Mouse (Mus musculus) c-Kit-negative CD71-positive TER-119-positive erythroid progenitor cells, embryonic 14.5 days (primary cell): ENCODE results near the gene Trpv2.

Experiments used
- DNase-seq: peaks from one replicate; pipeline ENCODE4 v3.0.0-alpha.2; 2013; ENCODE audit warnings: low read depth, low spot score

Gene Trpv2

DNA sequence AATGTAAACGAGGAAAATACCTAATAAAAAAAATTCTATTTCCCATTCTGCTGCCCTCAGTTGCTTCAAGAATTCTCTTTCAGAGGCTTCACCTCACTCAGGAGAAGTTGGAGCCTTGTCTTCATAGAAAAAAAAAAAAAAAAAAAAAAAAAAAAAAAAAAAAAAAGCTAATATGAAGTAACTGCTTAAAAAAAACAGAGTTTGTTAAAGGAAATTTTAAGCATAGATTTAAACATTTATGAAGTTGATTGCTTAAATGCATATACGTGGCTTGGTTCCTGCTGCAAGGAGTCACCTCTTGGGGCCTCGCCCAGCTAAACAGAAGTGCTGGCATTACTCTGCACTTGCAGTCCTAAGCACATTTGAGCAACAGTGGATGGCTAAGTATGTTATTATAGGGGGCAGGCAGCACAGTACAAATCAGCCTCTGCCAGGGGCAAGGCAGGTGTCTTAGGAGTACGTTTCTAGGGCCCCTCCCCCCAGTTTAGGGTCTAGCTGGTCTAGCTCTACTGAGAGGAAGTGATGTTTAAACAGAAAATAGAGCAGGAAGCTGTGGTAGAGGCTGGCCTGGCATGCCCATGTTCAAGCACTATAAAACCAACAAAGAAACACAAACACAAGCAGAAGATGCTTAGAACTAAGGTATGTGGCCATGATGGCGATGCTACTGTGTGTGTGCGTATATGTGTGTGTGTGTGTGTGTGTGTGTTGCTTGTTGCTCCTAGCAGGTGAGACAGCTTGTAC, at the start of gene Trpv2:
Trpv2 (plus strand) TSS at position 528 of the 744 bp plus-strand sequence.
- DNase-seq: no peak

DNA sequence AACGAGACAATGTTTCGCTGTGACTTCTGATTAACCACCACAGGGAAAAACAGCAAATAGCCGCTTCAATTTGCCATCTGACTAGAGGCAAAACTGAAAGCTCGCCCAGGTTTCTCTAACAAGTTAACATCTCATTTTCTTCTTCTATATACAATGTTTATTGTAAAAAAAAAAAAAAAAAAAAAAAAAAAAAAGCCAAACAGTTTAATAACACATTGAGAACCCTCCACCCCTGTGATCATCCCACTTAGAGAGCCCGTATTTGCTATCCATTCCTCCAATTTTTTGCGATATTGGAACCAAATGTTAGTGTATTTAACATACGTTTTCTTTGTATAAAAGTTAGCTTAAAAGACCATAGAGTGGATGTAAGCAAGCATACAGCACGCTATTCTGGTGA, 37.2 kb upstream of the Trpv2 start:
- no peak for DNase-seq

GRCm38 (mm10) chr11:62537590-62537989, 36.7 kb upstream of the Trpv2 start:
- no peak for DNase-seq

- DNase-seq: no peak
Observed at GRCm38 (mm10) chr11:62538321-62539088, 35.8 kb upstream of the Trpv2 start.

DNA sequence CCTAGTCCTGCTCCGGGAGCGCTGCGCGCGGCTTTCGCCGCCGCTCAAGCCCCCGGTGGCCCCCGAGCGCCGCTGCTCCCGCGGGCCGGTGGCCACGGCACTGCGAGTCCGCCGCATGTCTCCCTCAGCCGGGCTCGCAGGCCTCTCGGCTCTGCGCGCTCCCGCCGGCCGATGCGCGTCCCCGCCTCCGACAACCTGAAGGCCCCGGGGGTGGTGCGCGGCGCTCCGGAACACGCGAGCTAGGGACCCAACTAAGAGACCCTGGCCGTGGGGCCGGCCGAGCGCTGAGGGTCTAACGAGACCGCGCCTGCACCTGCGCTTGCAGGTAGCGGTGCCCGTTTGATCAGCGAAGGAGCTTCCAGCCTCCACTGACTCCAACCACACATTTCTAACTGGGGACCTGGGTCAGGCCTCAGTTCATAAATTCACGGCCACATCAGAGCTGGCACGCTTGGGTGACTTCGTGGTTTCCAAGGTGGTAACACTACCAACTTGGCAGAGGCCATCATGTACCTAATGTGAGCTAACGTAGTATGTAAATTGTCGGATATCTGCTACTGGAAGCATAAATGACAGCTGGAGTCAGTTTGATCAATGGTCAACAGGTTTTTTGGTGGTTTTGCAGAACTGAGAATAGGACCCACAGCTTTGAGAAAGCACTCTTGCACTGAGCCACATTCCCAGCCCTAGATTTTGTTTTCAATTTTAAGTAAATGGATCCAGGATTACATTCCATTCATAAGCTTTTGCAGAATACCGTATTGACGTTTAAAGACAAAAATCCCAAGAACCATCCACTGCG, 35.0 kb upstream of the Trpv2 start, which contains the start of gene Cenpv:
Cenpv (minus strand) TSS at position 173 of the 802 bp plus-strand sequence.
- no peak for DNase-seq

GRCm38 (mm10) chr11:62540167-62540566, 34.1 kb upstream of the Trpv2 start:
- no peak for DNase-seq

DNA sequence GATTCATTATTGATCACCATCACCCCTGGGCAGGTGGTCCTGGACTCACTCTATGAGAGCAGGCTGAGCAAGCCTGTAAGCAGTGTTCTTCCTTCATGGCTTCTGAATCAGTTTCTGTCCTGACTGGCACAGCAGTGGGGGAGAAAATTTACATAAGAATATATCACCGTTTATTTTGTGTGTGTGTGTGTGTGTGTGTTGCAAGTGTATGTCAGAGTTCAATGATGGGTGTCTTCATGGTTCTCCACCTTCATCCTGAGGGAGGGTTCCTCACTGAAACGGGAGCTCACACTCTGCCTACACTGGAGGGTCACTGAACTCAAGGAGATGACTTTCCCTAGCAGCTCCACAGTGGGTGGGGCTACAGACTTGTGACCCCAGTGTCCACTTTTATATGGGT, 33.3 kb upstream of the Trpv2 start:
- DNase-seq: no peak

DNA sequence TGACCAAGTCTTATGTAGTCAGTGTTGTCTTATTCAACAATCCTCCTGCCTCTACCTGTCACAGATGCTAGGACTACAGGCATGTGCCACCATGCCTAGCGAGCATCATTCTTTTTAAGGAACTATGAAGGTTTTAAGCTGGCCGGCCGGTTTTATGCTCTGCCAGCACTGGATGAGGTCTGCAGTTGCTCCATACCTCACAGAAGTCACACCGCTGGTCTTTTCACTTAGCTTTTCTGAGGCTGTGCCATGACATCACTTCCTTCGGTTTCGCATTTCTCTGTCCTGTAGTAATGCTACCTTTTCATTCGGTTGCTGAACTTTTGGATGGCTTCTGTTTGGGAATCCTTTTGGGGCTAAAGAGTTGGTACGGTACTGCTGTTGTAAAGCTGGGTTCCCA, 32.7 kb upstream of the Trpv2 start:
- no peak for DNase-seq

- DNase-seq: no peak
Observed at GRCm38 (mm10) chr11:62543991-62544390, 30.3 kb upstream of the Trpv2 start.

DNA sequence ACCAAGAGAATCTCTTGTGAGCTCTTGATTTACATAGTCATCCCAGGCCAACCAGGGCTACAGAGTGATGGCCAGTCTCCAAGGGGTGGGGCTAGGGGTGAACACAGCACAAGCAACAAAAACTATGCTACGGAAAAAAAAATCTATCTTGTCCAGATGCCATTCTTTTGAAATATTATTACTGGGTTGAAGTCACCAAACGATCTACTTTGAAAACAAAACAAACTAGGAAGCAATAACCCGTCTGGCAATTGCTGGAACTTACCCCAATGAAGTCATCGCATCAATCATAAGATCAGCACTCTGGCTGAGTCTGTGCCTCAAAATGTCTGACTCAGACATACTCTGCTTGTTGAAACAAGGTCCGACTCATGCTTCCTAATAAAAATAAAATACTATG, 24.5 kb upstream of the Trpv2 start:
- DNase-seq: peak; percentile 55

GRCm38 (mm10) chr11:62550227-62550685, 24.0 kb upstream of the Trpv2 start:
- DNase-seq: peak; percentile 87

GRCm38 (mm10) chr11:62550727-62551225, 23.5 kb upstream of the Trpv2 start, which contains the start of gene Ubb:
Gene Ubb (plus strand): TSS chr11:62551171.
- DNase-seq: peak; percentile 99

DNA sequence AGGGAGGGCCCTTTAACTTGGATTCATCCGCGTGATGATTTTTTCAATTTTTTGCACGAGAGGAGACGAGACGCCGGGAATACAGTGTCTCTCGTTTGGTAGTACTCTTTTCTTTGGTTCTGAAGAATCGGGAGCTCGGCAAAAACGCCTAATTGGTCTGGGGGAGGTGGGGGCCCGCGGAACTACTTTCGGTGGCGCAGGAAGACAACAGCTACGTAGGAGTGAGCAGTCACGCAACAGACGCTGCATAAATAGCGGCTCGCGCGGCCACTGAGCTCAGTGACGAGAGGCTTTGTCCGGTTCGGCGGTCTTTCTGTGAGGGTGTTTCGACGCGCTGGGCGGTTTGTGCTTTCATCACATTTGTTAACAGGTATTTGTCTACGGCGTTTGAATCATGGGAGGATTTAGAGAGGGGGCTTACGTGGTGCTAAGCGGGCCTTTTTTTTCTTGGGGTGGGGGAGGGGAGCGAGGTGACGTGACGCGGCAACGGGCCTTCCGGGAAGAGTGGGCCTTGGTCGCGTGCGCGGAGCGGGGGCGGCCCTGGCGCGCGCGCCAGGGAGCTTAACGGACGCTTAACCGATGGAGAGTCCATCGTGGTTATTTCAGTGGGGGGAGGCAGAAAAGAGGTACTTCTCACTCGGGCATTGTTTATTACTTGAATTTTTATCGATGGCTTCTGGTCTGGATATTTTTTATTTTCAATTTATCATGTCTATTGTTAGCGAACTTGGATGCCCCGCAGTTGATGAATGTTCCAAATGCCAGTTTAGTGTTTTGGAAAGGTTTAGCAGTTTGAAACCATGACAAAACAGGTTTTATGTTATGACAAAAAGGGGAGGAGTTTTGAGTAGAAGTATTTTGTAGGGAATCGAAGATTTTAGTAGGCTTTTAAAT, 22.8 kb upstream of the Trpv2 start:
- DNase-seq: peak; percentile 81

GRCm38 (mm10) chr11:62553186-62553585, 21.1 kb upstream of the Trpv2 start:
- DNase-seq: no peak

GRCm38 (mm10) chr11:62553633-62554032, 20.7 kb upstream of the Trpv2 start:
- no peak for DNase-seq

GRCm38 (mm10) chr11:62554163-62554855, 20.0 kb upstream of the Trpv2 start:
- DNase-seq: no peak

DNA sequence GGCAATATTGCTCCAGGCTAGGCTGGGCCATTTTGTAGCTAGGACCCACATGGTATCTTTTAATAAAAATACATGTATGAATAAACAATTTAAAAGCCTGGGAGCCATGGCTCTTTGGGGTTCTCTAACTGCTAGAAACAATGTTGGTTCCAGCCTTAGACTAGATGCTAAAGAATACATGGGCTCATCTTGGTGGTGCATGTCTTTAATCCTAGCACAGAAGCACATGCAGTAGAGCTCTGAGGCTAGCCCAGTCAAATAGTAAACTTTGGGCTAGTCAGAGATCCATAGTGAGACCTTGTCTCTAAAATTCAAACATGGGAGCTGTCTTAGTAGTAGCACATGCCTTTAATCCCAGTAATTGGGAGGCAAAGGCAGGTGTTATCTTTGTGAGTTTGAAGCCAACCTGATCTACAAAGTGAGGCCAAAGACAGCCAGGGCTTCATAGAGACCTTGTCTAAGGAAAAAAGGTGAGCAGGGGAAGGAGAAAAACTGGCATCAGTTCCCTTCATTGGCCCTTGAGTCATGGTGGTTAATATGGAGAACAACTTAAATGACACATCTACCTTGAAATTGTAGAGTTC, 19.3 kb upstream of the Trpv2 start:
- no peak for DNase-seq

GRCm38 (mm10) chr11:62555896-62556412, 18.3 kb upstream of the Trpv2 start:
- DNase-seq: no peak

- no peak for DNase-seq
Observed at GRCm38 (mm10) chr11:62557205-62557604, 17.1 kb upstream of the Trpv2 start.
